ENCODE assay signal across 8 mouse cellular contexts in the genomic region with DNA sequence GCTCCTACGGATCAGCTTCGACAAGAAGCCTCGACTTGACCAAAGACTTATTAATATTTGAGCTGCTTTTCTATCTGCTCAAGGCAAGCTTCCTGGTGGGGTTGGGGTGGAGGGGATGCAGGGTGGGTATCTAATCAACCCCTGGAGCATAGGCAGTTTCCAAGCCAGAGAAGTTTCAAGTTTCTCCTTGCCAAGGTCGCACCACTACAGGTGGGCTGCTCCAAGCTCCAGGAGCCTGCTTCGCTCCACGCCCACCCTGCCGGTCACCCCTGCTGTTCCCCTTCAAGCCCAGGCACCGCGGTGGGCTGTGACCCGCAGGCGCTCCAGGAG. TPM values are rescaled to one million over a fixed set of nuclear protein-coding genes. Genes with fewer than 3 reads are reported as not detected.
DNase-seq lines count a peak whose midpoint lies in the region; ATAC-seq and TF ChIP-seq lines count a peak whose summit lies in the region.

No protein-coding gene starts in this region.

- H3K4me3 ChIP-seq in heart, embryonic 13.5 days, result peak overlapping the region; percentile 87
- H3K4me3 ChIP-seq in ES-E14 (ENCODE audit: insufficient read depth in 1 of 2, low read depth in 1 of 2, low read length in 2 of 2, poor library complexity in 1 of 2, severe bottlenecking in 1 of 2), result peak overlapping the region; percentile 82 to 83
- H3K4me3 ChIP-seq in heart, embryonic 16.5 days (ENCODE audit: low read length), result peak overlapping the region; percentile 94
- H3K4me3 ChIP-seq in liver, embryonic 16.5 days (ENCODE audit: low read depth, low read length), result peak overlapping the region; percentile 67

- no peak for ATAC-seq in heart, embryonic 13.5 days (ENCODE audit: extremely low read depth, insufficient number of reproducible peaks, low FRiP score, low TSS enrichment)
- ATAC-seq in heart, embryonic 16.5 days (replicated peaks; ENCODE audit: extremely low read depth, insufficient read depth, low FRiP score), result no peak
- ATAC-seq in liver, embryonic 16.5 days (ENCODE audit: low read depth), result no peak

- H3K27ac ChIP-seq in heart, embryonic 13.5 days (replicated peaks), result peak overlapping the region; percentile 80
- no peak overlapping the region for H3K27ac ChIP-seq in ES-E14 (ENCODE audit: insufficient read depth, low read depth, low read length, poor library complexity, severe bottlenecking)
- peak overlapping the region; percentile 92 for H3K27ac ChIP-seq in heart, embryonic 16.5 days (ENCODE audit: low read length)
- no peak overlapping the region for H3K27ac ChIP-seq in liver, embryonic 16.5 days (ENCODE audit: low read length)

- H3K4me2 ChIP-seq in heart, embryonic 13.5 days, result peak overlapping the region; percentile 93
- peak overlapping the region; percentile 96 for H3K4me2 ChIP-seq in heart, embryonic 16.5 days (ENCODE audit: low read depth, low read length)
- peak overlapping the region; percentile 87 for H3K4me2 ChIP-seq in liver, embryonic 16.5 days (ENCODE audit: low read depth, low read length)

- DNase-seq in heart, postnatal 36 days, result no peak
- peak; percentile 42 for DNase-seq in ES-E14 (ENCODE audit: low read depth, low spot score)
- no peak for DNase-seq in right cerebral cortex, adult 18-20 months
- DNase-seq in layer of hippocampus, adult 9-10 months (ENCODE audit: low spot score), result no peak
- no peak for DNase-seq in spleen, adult 18-20 months

- H3K36me3 ChIP-seq in heart, embryonic 13.5 days, result no peaks in the 10 kb centered on the region
- H3K36me3 ChIP-seq in ES-E14 (ENCODE audit: control insufficient read depth, insufficient read depth, low read length, poor library complexity, severe bottlenecking), result no peaks in the 10 kb centered on the region
- H3K36me3 ChIP-seq in heart, embryonic 16.5 days (ENCODE audit: control insufficient read depth, insufficient read depth), result no peaks in the 10 kb centered on the region
- H3K36me3 ChIP-seq in liver, embryonic 16.5 days (ENCODE audit: control insufficient read depth, insufficient read depth), result no peaks in the 10 kb centered on the region

- no peaks in the 10 kb centered on the region for H3K9me3 ChIP-seq in heart, embryonic 13.5 days
- no peaks in the 10 kb centered on the region for H3K9me3 ChIP-seq in ES-E14 (ENCODE audit: control insufficient read depth, insufficient read depth, low read depth, low read length)
- no peaks in the 10 kb centered on the region for H3K9me3 ChIP-seq in heart, embryonic 16.5 days (replicated peaks; ENCODE audit: control insufficient read depth, low read length)
- no peaks in the 10 kb centered on the region for H3K9me3 ChIP-seq in liver, embryonic 16.5 days (replicated peaks; ENCODE audit: control insufficient read depth, low read length)

- WGBS in heart, embryonic 13.5 days, result 1% methylated on average over 11 of the region's 11 CpGs
- 2% methylated on average over 11 of the region's 11 CpGs for WGBS in heart, embryonic 16.5 days
- 2% methylated on average over 11 of the region's 11 CpGs for WGBS in liver, embryonic 16.5 days (ENCODE audit: insufficient replicate concordance)

- in situ Hi-C loops in ES-E14 (cut with MboI; ENCODE audit: low sequenced_read_pairs in 2 of 2, unreplicated experiment in 2 of 2), result no loop called here

- peaks cover 35% of the 10 kb centered on the region for H3K27me3 ChIP-seq in heart, embryonic 13.5 days (replicated peaks)
- H3K27me3 ChIP-seq in heart, embryonic 16.5 days (ENCODE audit: control insufficient read depth, insufficient read depth, low read length), result peaks cover 8% of the 10 kb centered on the region
- peaks cover 45% of the 10 kb centered on the region for H3K27me3 ChIP-seq in liver, embryonic 16.5 days (ENCODE audit: control insufficient read depth, insufficient read depth, low read depth, low read length)

- intact Hi-C loops in heart, postnatal 36 days (cut with DNase I), result loop anchor here (2.0 to 5.0 kb wide), 4 partner anchors 63 to 230 kb away; no protein-coding TSS in a partner anchor

- peaks cover 14% of the 10 kb centered on the region for H3K4me1 ChIP-seq in heart, embryonic 13.5 days
- H3K4me1 ChIP-seq in ES-E14 (ENCODE audit: control insufficient read depth in 2 of 2, insufficient read depth in 2 of 2, low read length in 2 of 2, poor library complexity in 1 of 2), result 0 out of 4 replicates have a peak, but pooled peaks cover 0 to 2% of the 10 kb centered on the region in 2 experiments
- peaks cover 6% of the 10 kb centered on the region for H3K4me1 ChIP-seq in heart, embryonic 16.5 days (ENCODE audit: control insufficient read depth, insufficient read depth, low read length)
- H3K4me1 ChIP-seq in liver, embryonic 16.5 days (ENCODE audit: control insufficient read depth, low read depth, low read length), result no peaks in the 10 kb centered on the region

- peak overlapping the region; percentile 90 for H3K9ac ChIP-seq in heart, embryonic 13.5 days
- peak overlapping the region; percentile 70; the same call in 1 of the 2 replicates for H3K9ac ChIP-seq in ES-E14 (ENCODE audit: insufficient read depth, low read depth, low read length, poor library complexity, severe bottlenecking)
- peak overlapping the region; percentile 92 for H3K9ac ChIP-seq in heart, embryonic 16.5 days (ENCODE audit: low read length)
- peak overlapping the region; percentile 41; the same call in 1 of the 2 replicates for H3K9ac ChIP-seq in liver, embryonic 16.5 days (ENCODE audit: low read depth, low read length)

TF ChIP-seq in ES-E14, 5 proteins besides CTCF, POLR2A, EP300 and RAD21:
- no peak for TF ChIP-seq ZC3H11A (IDR thresholded peaks at IDR 0.05; ENCODE audit: borderline replicate concordance, low read depth, low read length)
- no peak for TF ChIP-seq CHD2 (IDR thresholded peaks at IDR 0.05; ENCODE audit: low read depth, low read length)
- no peak for TF ChIP-seq ZNF384 (IDR thresholded peaks at IDR 0.05; ENCODE audit: low read depth, low read length)
- no peak for TF ChIP-seq HCFC1 (IDR thresholded peaks at IDR 0.05; ENCODE audit: borderline replicate concordance, insufficient read depth, low read length)
- no peak for TF ChIP-seq MAFK (IDR thresholded peaks at IDR 0.05; ENCODE audit: insufficient read depth, low read depth, low read length)

RNA-seq across cellular contexts. Expression of a gene that starts 0.3 kb away (rescaled TPM):
- polyA plus RNA-seq in heart, embryonic 13.5 days (2015; fragmentation: Nextera tagmentation; extraction: Ambion mirVana), result 37.5 and 50.7 TPM in 2 replicates
- 10 to 100 TPM; 68.8 to 76.0 TPM for total RNA-seq in heart, postnatal 36 days (2021)
- total RNA-seq in ES-E14 (2012; rRNA removed), result 16.0 and 21.5 TPM in 2 replicates
- polyA plus RNA-seq in heart, embryonic 16.5 days (2015; fragmentation: Nextera tagmentation; extraction: Ambion mirVana), result 60.5 and 72.4 TPM in 2 replicates
- polyA plus RNA-seq in liver, embryonic 16.5 days (2015; fragmentation: Nextera tagmentation; extraction: Ambion mirVana), result 16.6 and 20.2 TPM in 2 replicates

Comparison
In these comparisons a context has a peak if more than half of its experiments do, and no peak if none do; other contexts are left out.
1. H3K27ac ChIP-seq: peak in heart, embryonic 13.5 days (single experiment) and heart, embryonic 16.5 days (single experiment); none in ES-E14 (single experiment) and liver, embryonic 16.5 days (single experiment).
2. H3K9ac ChIP-seq: peak in every context shown above with its lines; median percentile 92 in heart, embryonic 16.5 days; 90 in heart, embryonic 13.5 days; 70 in ES-E14; 41 in liver, embryonic 16.5 days.
3. Peak in every context shown above with its lines, with median percentiles within 50 percentile points of each other: H3K4me2 ChIP-seq and H3K4me3 ChIP-seq.